18 mouse cellular contexts compared by ENCODE assay signal in genomic region chr4:48197925-48198324, GRCm38 (mm10).
DNase-seq lines count a peak whose midpoint lies in the region; ATAC-seq and TF ChIP-seq lines count a peak whose summit lies in the region.
"Had no signal": no experiment of that assay in that cellular context is flagged by ENCODE, and none has a peak within 500 bp of the region (broad histone marks: within the 10 kb centered on the region; RNA-seq: fewer than 3 reads in every experiment).

No protein-coding gene starts in this region.

- no peak overlapping the region for H3K9ac ChIP-seq in heart, adult 2 months (ENCODE audit: low read depth, low read length)
- no peak overlapping the region for H3K9ac ChIP-seq in lung, postnatal 0 days (replicated peaks; ENCODE audit: low read depth)
- H3K9ac ChIP-seq in CH12.LX (ENCODE audit: insufficient read depth, low read depth): no peak overlapping the region
- H3K9ac ChIP-seq: forebrain, embryonic 12.5 days; limb, embryonic 12.5 days; lung, embryonic 15.5 days had no signal

- no peak overlapping the region for H3K4me2 ChIP-seq in lung, postnatal 0 days (replicated peaks; ENCODE audit: low read depth, low read length)
- H3K4me2 ChIP-seq in CH12.LX (ENCODE audit: insufficient read depth, low read depth, poor library complexity, severe bottlenecking): no peak overlapping the region
- H3K4me2 ChIP-seq: forebrain, embryonic 12.5 days; limb, embryonic 12.5 days; lung, embryonic 15.5 days had no signal

- H3K4me3 ChIP-seq in heart, adult 2 months: no peak overlapping the region
- H3K4me3 ChIP-seq in lung, postnatal 0 days (ENCODE audit: low read depth, low read length): no peak overlapping the region
- H3K4me3 ChIP-seq in lung, adult 2 months (replicated peaks; ENCODE audit: extremely low read depth, low read depth, low read length): no peak overlapping the region
- no peak overlapping the region for H3K4me3 ChIP-seq in CH12.LX (replicated peaks in 1 of 3; ENCODE audit: low read depth in 2 of 3, low read length in 2 of 3, poor library complexity in 1 of 3)
- H3K4me3 ChIP-seq: forebrain, embryonic 12.5 days; limb, embryonic 12.5 days; lung, embryonic 15.5 days; midbrain, embryonic 10.5 days had no signal

- no peak for ATAC-seq in lung, postnatal 0 days
- ATAC-seq in neutrophil, adult 5-6 weeks (ENCODE audit: extremely low read depth, insufficient number of reproducible peaks, low FRiP score, poor library complexity, severe bottlenecking): 0 out of 2 replicates have a peak, but pooled peaks have one; percentile 23

- 84% methylated on average over 3 of the region's 3 CpGs for WGBS in heart, adult 2 months
- 81% methylated on average over 3 of the region's 3 CpGs for WGBS in lung, postnatal 0 days
- WGBS in lung, adult 2 months: 86% methylated on average over 3 of the region's 3 CpGs

- DNase-seq in heart, adult 2 months: no peak
- DNase-seq in heart, adult 11 months: no peak
- no peak for DNase-seq in lung, postnatal 0 days (ENCODE audit: low spot score)
- no peak for DNase-seq in lung, adult 2 months
- DNase-seq in CH12.LX (ENCODE audit: extremely low read depth): no peak
- no peak for DNase-seq in right cerebral cortex, adult 2 months (ENCODE audit: low spot score in 2 of 2)
- DNase-seq in right cerebral cortex, postnatal 36 days (ENCODE audit: low spot score in 2 of 2): no peak
- DNase-seq: adrenal gland, postnatal 25 days; cerebellum, postnatal 36 days; heart, postnatal 36 days; kidney, postnatal 36 days; layer of hippocampus, postnatal 36 days; spleen, adult 18-20 months had no signal

- no peak for TF ChIP-seq POLR2A in heart, adult 2 months (IDR thresholded peaks at IDR 0.05; ENCODE audit: insufficient read depth, low read depth, low read length)
- TF ChIP-seq POLR2A in lung, adult 2 months (IDR thresholded peaks at IDR 0.05; ENCODE audit: borderline replicate concordance, extremely low read depth, low read depth, low read length): no peak
- TF ChIP-seq POLR2A in CH12.LX (IDR thresholded peaks at IDR 0.05; ENCODE audit: low read depth, low read length): no peak

- no peaks in the 10 kb centered on the region; the same call in 1 of the 2 replicates for H3K36me3 ChIP-seq in heart, adult 2 months (ENCODE audit: control insufficient read depth, insufficient read depth, low read length)
- H3K36me3 ChIP-seq in lung, postnatal 0 days (ENCODE audit: insufficient read depth, low read length): peaks cover 13% of the 10 kb centered on the region
- peaks cover 37 to 83% of the 10 kb centered on the region in 2 experiments for H3K36me3 ChIP-seq in CH12.LX (replicated peaks in 1 of 2; ENCODE audit: control insufficient read depth in 1 of 2, insufficient read depth in 1 of 2, low read length in 1 of 2)

- peak; percentile 62 for TF ChIP-seq CTCF in heart, adult 2 months (IDR thresholded peaks at IDR 0.05)
- peak; percentile 48 for TF ChIP-seq CTCF in lung, postnatal 0 days (IDR thresholded peaks at IDR 0.05)
- TF ChIP-seq CTCF in lung, adult 2 months (IDR thresholded peaks at IDR 0.05; ENCODE audit: insufficient read depth, low read length): no peak
- TF ChIP-seq CTCF in CH12.LX (conservative IDR thresholded peaks at IDR 0.05 in 1 of 2, IDR thresholded peaks at IDR 0.05 in 1 of 2; ENCODE audit: low read depth in 2 of 2, low read length in 2 of 2): peak; percentile 7 to 40; a peak in 2 of 4 replicates

- TF ChIP-seq EP300 in heart, adult 2 months (IDR thresholded peaks at IDR 0.05; ENCODE audit: insufficient read depth, low read depth, low read length): no peak
- no peak for TF ChIP-seq EP300 in lung, postnatal 0 days (IDR thresholded peaks at IDR 0.05)
- TF ChIP-seq EP300 in CH12.LX (IDR thresholded peaks at IDR 0.05; ENCODE audit: low read length): no peak

- H3K27ac ChIP-seq in heart, adult 2 months: no peak overlapping the region
- no peak overlapping the region for H3K27ac ChIP-seq in lung, postnatal 0 days (ENCODE audit: low read length)
- H3K27ac ChIP-seq in CH12.LX (ENCODE audit: insufficient read depth, low read depth): no peak overlapping the region
- H3K27ac ChIP-seq: forebrain, embryonic 12.5 days; limb, embryonic 12.5 days; lung, embryonic 15.5 days; midbrain, embryonic 10.5 days had no signal

- TF ChIP-seq RAD21 in CH12.LX (IDR thresholded peaks at IDR 0.05; ENCODE audit: low read depth, low read length): peak; percentile 17

- H3K4me1 ChIP-seq in heart, adult 2 months (ENCODE audit: control insufficient read depth, insufficient read depth, low read length): no peaks in the 10 kb centered on the region
- H3K4me1 ChIP-seq in lung, postnatal 0 days (ENCODE audit: insufficient read depth, low read depth, low read length): no peaks in the 10 kb centered on the region
- no peaks in the 10 kb centered on the region for H3K4me1 ChIP-seq in lung, adult 2 months (ENCODE audit: control insufficient read depth, insufficient read depth, low read length)
- no peaks in the 10 kb centered on the region for H3K4me1 ChIP-seq in CH12.LX (ENCODE audit: control insufficient read depth in 1 of 2, insufficient read depth in 2 of 2)
- H3K4me1 ChIP-seq: forebrain, embryonic 12.5 days; limb, embryonic 12.5 days; lung, embryonic 15.5 days; midbrain, embryonic 10.5 days had no signal

- dilution Hi-C loops in CH12.LX (cut with MboI; ENCODE audit: extremely low pct_ligation_motif_present, extremely low pct_unique_long_range_greater_than_20kb, low sequenced_read_pairs): no loop called here

- H3K27me3 ChIP-seq in heart, adult 2 months (ENCODE audit: control insufficient read depth, insufficient read depth, low read length): no peaks in the 10 kb centered on the region
- H3K27me3 ChIP-seq in lung, postnatal 0 days (replicated peaks; ENCODE audit: insufficient read depth, low read length): no peaks in the 10 kb centered on the region
- H3K27me3 ChIP-seq in CH12.LX (replicated peaks): no peaks in the 10 kb centered on the region
- H3K27me3 ChIP-seq: forebrain, embryonic 12.5 days; limb, embryonic 12.5 days; lung, embryonic 15.5 days had no signal

- no peaks in the 10 kb centered on the region for H3K9me3 ChIP-seq in lung, postnatal 0 days (ENCODE audit: low read length)
- no peaks in the 10 kb centered on the region for H3K9me3 ChIP-seq in CH12.LX (replicated peaks; ENCODE audit: low read length)
- H3K9me3 ChIP-seq: forebrain, embryonic 12.5 days; limb, embryonic 12.5 days; lung, embryonic 15.5 days; midbrain, embryonic 10.5 days had no signal

- no peaks in the 10 kb centered on the region for H3K79me2 ChIP-seq in heart, adult 2 months (replicated peaks; ENCODE audit: control insufficient read depth, insufficient read depth, low read length)
- H3K79me2 ChIP-seq in CH12.LX (replicated peaks; ENCODE audit: control insufficient read depth, extremely low read depth, insufficient read depth, poor library complexity, severe bottlenecking): no peaks in the 10 kb centered on the region

- intact Hi-C loops in heart, adult 2 months (cut with DNase I): loop anchor here (10.0 kb wide), 1 partner anchor 693 kb away; no protein-coding TSS in a partner anchor

- in situ Hi-C loops in CH12.LX (cut with MboI; ENCODE audit: low pct_ligation_motif_present, low pct_unique_long_range_greater_than_20kb, low sequenced_read_pairs): no loop called here

TF ChIP-seq in CH12.LX, 34 proteins besides CTCF, POLR2A, EP300 and RAD21:
- TF ChIP-seq SMC3 (IDR thresholded peaks at IDR 0.05; ENCODE audit: low read depth, low read length) (peak; percentile 29), IRF4 (IDR thresholded peaks at IDR 0.05; ENCODE audit: low read depth, low read length) (no peak)
